Mouse (Mus musculus) embryonic facial prominence, embryonic 12.5 days (tissue): ENCODE data around the gene Mybbp1a. TPM values are rescaled to one million over a fixed set of nuclear protein-coding genes. Genes with fewer than 3 reads are reported as not detected.
A peak's percentile ranks its signal among the peaks of the same experiment; 100 is the strongest.
"Not testable (repeated sequence)": the region's sequence is repeated elsewhere in the genome, so short reads cannot be mapped to it uniquely, and the experiment has no call there.

Experiments used
- ATAC-seq: fragments of 200-750 bp; cut with Nextera tagmentation; 2 replicates; pipeline ENCODE4 v1.8.0; 2017; ENCODE audit not compliant: insufficient number of reproducible peaks, insufficient read depth, low FRiP score, low TSS enrichment
- H3K27ac ChIP-seq: fragments of 300-500 bp; sonication (generic); 2 replicates; pipeline ENCODE4 v1.5.1; 2016; ENCODE audit warnings: mild to moderate bottlenecking
- H3K27me3 ChIP-seq: fragments of 300-500 bp; sonication (generic); 2 replicates; pipeline ENCODE4 v1.6.1; 2016; ENCODE audit warnings: mild to moderate bottlenecking, moderate library complexity
- H3K36me3 ChIP-seq: fragments of 300-500 bp; sonication (generic); 2 replicates; pipeline ENCODE4 v1.6.1; 2016; ENCODE audit warnings: mild to moderate bottlenecking
- H3K4me1 ChIP-seq: fragments of 300-500 bp; sonication (generic); 2 replicates; pipeline ENCODE4 v1.6.1; 2016
- H3K4me2 ChIP-seq: fragments of 300-500 bp; sonication (generic); replicated peaks from 2 replicates; pipeline ENCODE4 v1.6.1; 2016; ENCODE audit warnings: mild to moderate bottlenecking, moderate library complexity
- H3K4me3 ChIP-seq: fragments of 300-500 bp; sonication (generic); 2 replicates; pipeline ENCODE4 v1.5.1; 2016; ENCODE audit warnings: mild to moderate bottlenecking
- H3K9ac ChIP-seq: fragments of 300-500 bp; sonication (generic); 2 replicates; pipeline ENCODE4 v1.6.1; 2016; ENCODE audit warnings: mild to moderate bottlenecking, moderate library complexity
- H3K9me3 ChIP-seq: fragments of 300-500 bp; sonication (generic); 2 replicates; pipeline ENCODE4 v1.6.1; 2016; ENCODE audit warnings: mild to moderate bottlenecking, moderate library complexity
- WGBS: fragments of 180-500 bp; shearing (Covaris S2); methylation state at CpG from one replicate; pipeline ENCODE4 v1.1.7; 2016; 5-methylcytosine and 5-hydroxymethylcytosine counted together
- polyA plus RNA-seq: library from polyadenylated mRNA; unstranded; fragments of >200 nt; fragmentation: Nextera tagmentation; extraction: Ambion mirVana; gene quantifications from 2 replicates; pipeline ENCODE4 v1.2.1, GENCODE M21; 2016

The Mybbp1a gene
- polyA plus RNA-seq, 1 experiment from 2014 or later: 172 TPM

DNA sequence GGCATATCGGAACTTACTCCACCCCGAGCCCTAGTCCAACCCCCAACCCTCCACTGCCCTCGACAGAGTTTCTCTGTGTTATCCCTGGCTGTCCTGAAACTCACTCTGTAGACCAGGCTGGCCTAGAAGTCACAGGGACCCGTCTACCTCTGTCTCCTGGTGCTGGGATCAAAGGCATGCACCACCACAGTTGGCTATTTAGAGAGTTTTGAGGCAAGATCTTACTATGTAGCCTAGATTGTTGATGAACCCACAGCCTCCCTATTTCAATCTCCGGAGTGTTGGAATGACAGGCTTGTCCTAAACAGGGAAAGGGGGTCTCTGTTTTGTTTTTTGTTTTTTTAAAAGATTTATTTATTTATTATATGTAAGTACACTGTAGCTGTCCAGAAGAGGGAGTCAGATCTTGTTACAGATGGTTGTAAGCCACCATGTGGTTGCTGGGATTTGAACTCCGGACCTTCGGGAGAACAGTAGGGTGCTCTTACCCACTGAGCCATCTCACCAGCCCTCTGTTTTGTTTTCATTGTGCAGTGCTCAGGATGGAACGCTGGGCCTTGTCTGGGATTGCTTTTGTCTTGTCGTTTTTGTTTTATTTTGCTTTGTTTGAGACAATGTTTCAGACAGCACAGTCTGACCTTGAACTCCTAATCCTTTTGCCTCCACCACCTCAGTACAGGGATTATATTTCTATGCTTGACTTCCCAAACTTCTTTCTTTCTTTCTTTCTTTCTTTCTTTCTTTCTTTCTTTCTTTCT, 10.7 kb upstream of the Mybbp1a start:
- H3K27me3 ChIP-seq, H3K36me3 ChIP-seq, ATAC-seq, H3K9me3 ChIP-seq, H3K4me3 ChIP-seq, H3K4me1 ChIP-seq, H3K4me2 ChIP-seq, H3K9ac ChIP-seq, H3K27ac ChIP-seq: not testable (repeated sequence)
- 66% methylated on average over 9 of the region's 9 CpGs for WGBS

- Histone ChIP-seq H3K36me3 (no peaks in the 10 kb centered on the region), H3K4me2 (no peak within 1 kb of the TSS), H3K4me1 (no peaks in the 10 kb centered on the region), H3K27me3 (no peaks in the 10 kb centered on the region), H3K27ac (no peak within 1 kb of the TSS), H3K9ac (no peak within 1 kb of the TSS), H3K4me3 (no peak within 1 kb of the TSS), H3K9me3 (no peaks in the 10 kb centered on the region)
- ATAC-seq: no peak
- WGBS: 65% methylated on average over 11 of the region's 11 CpGs
Observed at GRCm38 (mm10) chr11:72434963-72435693, 6.0 kb upstream of the Mybbp1a start, which contains the start of gene Ggt6. Ggt6 (plus strand) TSS chr11:72435526.

DNA sequence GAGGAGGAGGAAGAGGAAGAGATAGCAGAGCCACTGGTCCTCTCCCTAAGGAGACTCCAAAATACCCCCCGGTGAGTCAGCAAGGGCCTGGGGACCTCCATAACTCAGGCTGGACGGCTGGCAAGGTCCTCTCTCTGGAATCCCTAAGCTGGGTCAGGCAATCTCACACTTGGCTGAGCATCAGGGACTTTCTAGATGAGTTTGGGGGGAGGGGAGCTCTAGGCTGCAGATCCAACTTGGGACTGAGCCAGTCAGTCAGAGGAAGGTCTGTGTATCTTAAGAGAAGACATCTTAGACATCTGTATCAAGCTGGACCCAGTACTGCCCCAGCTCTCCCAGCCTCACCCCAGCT, 5.5 kb upstream of the Mybbp1a start:
- Histone ChIP-seq H3K27ac (no peak overlapping the region), H3K9me3 (no peaks in the 10 kb centered on the region), H3K4me2 (no peak overlapping the region), H3K36me3 (no peaks in the 10 kb centered on the region), H3K9ac (no peak overlapping the region), H3K4me3 (no peak overlapping the region), H3K4me1 (no peaks in the 10 kb centered on the region), H3K27me3 (no peaks in the 10 kb centered on the region)
- ATAC-seq: no peak
- 79% methylated on average over 2 of the region's 2 CpGs for WGBS

DNA sequence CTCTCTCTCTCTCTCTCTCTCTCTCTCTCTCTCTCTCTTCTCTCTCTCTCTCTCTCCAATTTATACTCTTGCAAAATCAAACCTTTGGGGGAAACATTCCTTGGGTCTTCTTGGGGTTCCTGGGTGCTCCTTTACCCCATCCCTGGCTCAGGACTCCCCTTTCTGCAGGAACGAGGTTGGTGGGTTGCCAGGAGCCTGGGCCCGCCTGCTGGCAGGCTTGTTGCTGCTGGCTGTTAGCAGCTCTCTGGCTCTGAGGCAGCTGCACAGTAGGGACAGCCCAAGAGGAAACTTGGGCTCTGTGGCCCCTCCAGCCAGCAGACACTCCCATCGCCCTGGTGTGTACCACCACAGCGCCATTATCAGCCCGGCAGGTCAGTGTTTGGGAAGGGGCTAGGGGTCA, 4.9 kb upstream of the Mybbp1a start:
- no peaks in the 10 kb centered on the region for H3K27me3 ChIP-seq
- H3K27ac ChIP-seq: no peak overlapping the region
- no peak overlapping the region for H3K9ac ChIP-seq
- H3K9me3 ChIP-seq: no peaks in the 10 kb centered on the region
- H3K4me1 ChIP-seq: no peaks in the 10 kb centered on the region
- no peak overlapping the region for H3K4me2 ChIP-seq
- no peak overlapping the region for H3K4me3 ChIP-seq
- no peaks in the 10 kb centered on the region for H3K36me3 ChIP-seq
- 72% methylated on average over 5 of the region's 5 CpGs for WGBS
- no peak for ATAC-seq

DNA sequence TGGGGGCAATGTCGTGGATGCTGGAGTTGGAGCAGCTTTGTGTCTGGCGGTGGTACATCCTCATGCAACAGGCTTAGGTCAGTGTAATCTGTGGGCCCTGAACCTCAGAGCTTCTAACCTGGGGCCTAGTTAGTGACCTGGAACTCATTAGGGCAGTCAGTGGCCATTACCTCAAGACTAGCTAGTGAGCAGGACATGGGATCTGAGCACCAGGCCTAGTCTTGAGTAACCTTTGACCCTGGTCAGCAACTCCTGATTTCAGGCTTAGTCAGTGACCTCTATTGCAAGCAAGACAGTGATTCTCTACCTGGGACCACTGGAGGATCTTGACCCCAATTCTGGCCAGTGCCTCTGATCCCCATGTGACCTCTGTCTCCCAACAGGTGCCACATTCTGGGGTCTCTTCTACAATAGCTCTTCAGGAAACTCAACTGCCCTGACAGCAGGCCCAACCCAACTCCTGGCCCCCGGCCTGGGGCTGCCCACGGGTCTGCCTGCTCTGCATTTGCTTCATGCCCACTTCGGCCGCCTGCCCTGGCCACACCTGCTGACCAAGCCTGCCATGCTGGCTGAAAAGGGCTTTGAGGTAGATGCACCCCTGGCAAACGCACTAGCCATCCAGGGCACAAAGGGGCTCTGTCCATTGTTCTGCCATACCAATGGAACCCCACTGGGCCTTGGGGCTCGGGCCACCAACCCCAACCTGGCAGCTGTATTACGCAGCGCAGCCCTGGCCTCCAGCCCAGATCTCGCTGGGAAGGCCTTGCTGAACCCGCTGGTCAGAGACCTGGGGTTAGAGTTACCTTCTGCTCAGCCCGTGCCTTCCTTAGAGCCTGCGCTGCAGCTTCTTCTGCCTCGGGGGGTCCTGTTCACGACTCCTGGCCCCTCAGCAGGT, 4.2 kb upstream of the Mybbp1a start:
- no peak overlapping the region for H3K4me2 ChIP-seq
- H3K36me3 ChIP-seq: no peaks in the 10 kb centered on the region
- H3K4me1 ChIP-seq: peaks cover 1% of the 10 kb centered on the region; the same call in 1 of the 2 replicates
- H3K27ac ChIP-seq: no peak overlapping the region
- H3K9ac ChIP-seq: no peak overlapping the region
- WGBS: 79% methylated on average over 16 of the region's 16 CpGs
- H3K9me3 ChIP-seq: no peaks in the 10 kb centered on the region
- H3K27me3 ChIP-seq: no peaks in the 10 kb centered on the region
- no peak overlapping the region for H3K4me3 ChIP-seq
- ATAC-seq: no peak

GRCm38 (mm10) chr11:72438411-72438810, 2.7 kb upstream of the Mybbp1a start:
- no peak for ATAC-seq
- Histone ChIP-seq H3K36me3 (peaks cover 13% of the 10 kb centered on the region), H3K9ac (no peak overlapping the region), H3K27ac (no peak overlapping the region), H3K27me3 (no peaks in the 10 kb centered on the region), H3K4me2 (no peak overlapping the region), H3K4me3 (no peak overlapping the region), H3K9me3 (no peaks in the 10 kb centered on the region), H3K4me1 (peaks cover 7% of the 10 kb centered on the region; the same call in 1 of the 2 replicates)
- 61% methylated on average over 4 of the region's 4 CpGs for WGBS

- Histone ChIP-seq H3K4me2 (peak overlapping the region; percentile 71), H3K27ac (peak overlapping the region; percentile 92), H3K4me3 (peak overlapping the region; percentile 84), H3K9ac (peak overlapping the region; percentile 81), H3K36me3 (peaks cover 34% of the 10 kb centered on the region)
- H3K27me3 ChIP-seq, H3K9me3 ChIP-seq, ATAC-seq, H3K4me1 ChIP-seq: not testable (repeated sequence)
- 45% methylated on average over 6 of the region's 6 CpGs for WGBS
Observed at GRCm38 (mm10) chr11:72440597-72440964, 574 bp upstream of the Mybbp1a start.

DNA sequence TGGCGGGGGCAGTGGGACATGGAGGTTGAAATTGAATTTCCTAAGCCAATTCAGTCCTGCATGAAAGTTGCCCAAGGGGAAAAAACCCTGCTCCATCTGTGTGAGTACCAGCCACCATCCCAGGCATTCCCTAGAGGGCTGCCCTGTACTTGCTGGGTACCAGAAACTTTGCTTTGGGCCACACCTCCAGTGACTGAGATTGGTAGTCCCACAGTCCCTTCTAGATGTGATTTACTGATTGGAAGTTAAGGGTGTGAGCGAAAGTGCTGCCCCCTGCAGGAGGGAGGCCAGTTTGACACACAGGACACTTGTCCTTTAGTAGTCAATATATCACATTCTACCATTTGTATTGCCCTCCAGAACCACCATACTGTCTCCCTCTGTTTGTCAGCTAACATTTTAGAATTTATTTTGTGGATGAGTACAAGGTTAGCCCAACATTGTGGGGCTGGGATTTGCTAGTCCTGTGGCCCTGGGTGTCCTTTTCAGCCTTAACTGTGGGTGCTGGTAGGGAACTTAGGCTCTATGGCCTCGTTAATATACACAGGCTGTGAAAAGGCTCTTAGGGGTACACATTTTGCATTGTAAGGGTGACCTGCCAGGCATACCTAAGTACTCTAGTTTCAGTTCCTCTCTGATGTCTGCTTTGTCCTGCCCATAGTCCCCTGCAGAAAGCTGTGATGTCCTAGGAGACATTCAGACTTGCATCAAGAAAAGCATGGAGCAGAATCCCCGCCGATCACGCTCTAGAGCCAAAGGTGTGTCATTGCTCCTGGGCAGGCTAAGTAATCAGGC, 5.4 kb downstream of the Mybbp1a start:
- Histone ChIP-seq H3K27me3 (no peaks in the 10 kb centered on the region), H3K4me1 (peaks cover 7% of the 10 kb centered on the region; the same call in 1 of the 2 replicates), H3K36me3 (peaks cover 93% of the 10 kb centered on the region), H3K4me3 (no peak overlapping the region), H3K9ac (no peak overlapping the region), H3K4me2 (no peak overlapping the region), H3K9me3 (no peaks in the 10 kb centered on the region), H3K27ac (no peak overlapping the region)
- 87% methylated on average over 6 of the region's 6 CpGs for WGBS
- ATAC-seq: no peak

GRCm38 (mm10) chr11:72447475-72447874, 6.3 kb downstream of the Mybbp1a start:
- H3K4me3 ChIP-seq: no peak overlapping the region
- 82% methylated on average over 8 of the region's 8 CpGs for WGBS
- no peaks in the 10 kb centered on the region for H3K9me3 ChIP-seq
- no peak for ATAC-seq
- H3K36me3 ChIP-seq: peaks cover 100% of the 10 kb centered on the region
- H3K4me1 ChIP-seq: peaks cover under 1% of the 10 kb centered on the region; the same call in 1 of the 2 replicates
- no peak overlapping the region for H3K27ac ChIP-seq
- no peak overlapping the region for H3K4me2 ChIP-seq
- H3K9ac ChIP-seq: no peak overlapping the region
- no peaks in the 10 kb centered on the region for H3K27me3 ChIP-seq

DNA sequence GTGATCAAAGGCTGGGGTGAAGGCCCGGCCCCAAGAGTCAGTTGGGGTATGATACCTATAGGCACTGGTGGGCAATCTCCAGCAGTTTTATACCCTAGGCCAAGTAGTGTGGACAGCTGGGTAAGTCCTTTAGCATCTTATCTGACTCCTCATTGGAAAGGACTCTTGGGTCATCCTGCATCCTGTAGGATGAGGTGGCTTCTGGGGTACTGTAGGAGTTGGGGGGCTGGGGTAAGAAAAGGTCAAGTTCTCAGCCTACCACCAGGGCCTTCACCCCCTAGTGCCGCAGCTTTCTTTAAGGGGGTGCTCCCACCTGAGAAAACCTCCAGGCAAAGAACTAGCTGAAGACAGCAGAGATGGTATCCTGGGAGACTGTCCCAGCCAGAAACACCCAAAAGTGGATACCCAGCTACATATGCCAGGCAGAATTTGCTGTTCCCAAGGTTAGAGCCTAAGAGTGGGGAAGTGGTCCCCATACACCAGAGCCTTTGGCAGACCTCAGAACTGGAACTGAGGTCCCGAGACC, 11.0 kb downstream of the Mybbp1a start:
- ATAC-seq: no peak
- H3K4me1 ChIP-seq: no peaks in the 10 kb centered on the region; the same call in 1 of the 2 replicates
- H3K9ac ChIP-seq: no peak overlapping the region
- H3K4me2 ChIP-seq: no peak overlapping the region
- peaks cover 55% of the 10 kb centered on the region for H3K36me3 ChIP-seq
- no peaks in the 10 kb centered on the region for H3K27me3 ChIP-seq
- WGBS: 88% methylated on average over 3 of the region's 3 CpGs
- no peak overlapping the region for H3K27ac ChIP-seq
- no peaks in the 10 kb centered on the region for H3K9me3 ChIP-seq
- H3K4me3 ChIP-seq: no peak overlapping the region
